Mouse (Mus musculus) neural tube, embryonic 13.5 days (tissue): ENCODE data around the gene Ppfia1. TPM values are rescaled to one million over a fixed set of nuclear protein-coding genes. Genes with fewer than 3 reads are reported as not detected.

Experiments
- ATAC-seq: fragments of 200-750 bp; cut with Nextera tagmentation; 2 replicates; pipeline ENCODE4 v1.8.0; 2017; ENCODE audit warnings: low read depth, mild to moderate bottlenecking, moderate TSS enrichment, moderate library complexity
- H3K27ac ChIP-seq: fragments of 300-500 bp; sonication (generic); replicated peaks from 2 replicates; pipeline ENCODE4 v1.5.1; 2015; ENCODE audit warnings: moderate library complexity, mild to moderate bottlenecking, inconsistent platforms
- H3K27me3 ChIP-seq: fragments of 300-500 bp; sonication (generic); 2 replicates; pipeline ENCODE4 v1.6.1; 2015; ENCODE audit warnings: mild to moderate bottlenecking, inconsistent platforms
- H3K36me3 ChIP-seq: fragments of 300-500 bp; sonication (generic); 2 replicates; pipeline ENCODE4 v1.6.1; 2015; ENCODE audit warnings: mild to moderate bottlenecking, inconsistent platforms
- H3K4me1 ChIP-seq: fragments of 300-500 bp; sonication (generic); replicated peaks from 2 replicates; pipeline ENCODE4 v1.6.1; 2015; ENCODE audit warnings: inconsistent platforms
- H3K4me2 ChIP-seq: fragments of 300-500 bp; sonication (generic); 2 replicates; pipeline ENCODE4 v1.6.1; 2015; ENCODE audit warnings: inconsistent platforms, mild to moderate bottlenecking, moderate library complexity
- H3K4me3 ChIP-seq: fragments of 300-500 bp; sonication (generic); 2 replicates; pipeline ENCODE4 v1.5.1; 2015; ENCODE audit warnings: mild to moderate bottlenecking, inconsistent platforms
- H3K9ac ChIP-seq: fragments of 300-500 bp; sonication (generic); 2 replicates; pipeline ENCODE4 v1.6.1; 2015; ENCODE audit warnings: moderate library complexity, mild to moderate bottlenecking, inconsistent platforms
- H3K9me3 ChIP-seq: fragments of 300-500 bp; sonication (generic); 2 replicates; pipeline ENCODE4 v1.6.1; 2016; ENCODE audit warnings: inconsistent platforms
- WGBS: fragments of 180-500 bp; shearing (Covaris S2); methylation state at CpG from one replicate; pipeline ENCODE4 v1.1.7; 2015; 5-methylcytosine and 5-hydroxymethylcytosine counted together
- polyA plus RNA-seq: library from polyadenylated mRNA; unstranded; fragments of >200 nt; fragmentation: Nextera tagmentation; extraction: Ambion mirVana; gene quantifications from 2 replicates; pipeline ENCODE4 v1.2.1, GENCODE M21; 2015

Gene Ppfia1
- 28.4 and 32.6 TPM in 2 replicates for polyA plus RNA-seq

DNA sequence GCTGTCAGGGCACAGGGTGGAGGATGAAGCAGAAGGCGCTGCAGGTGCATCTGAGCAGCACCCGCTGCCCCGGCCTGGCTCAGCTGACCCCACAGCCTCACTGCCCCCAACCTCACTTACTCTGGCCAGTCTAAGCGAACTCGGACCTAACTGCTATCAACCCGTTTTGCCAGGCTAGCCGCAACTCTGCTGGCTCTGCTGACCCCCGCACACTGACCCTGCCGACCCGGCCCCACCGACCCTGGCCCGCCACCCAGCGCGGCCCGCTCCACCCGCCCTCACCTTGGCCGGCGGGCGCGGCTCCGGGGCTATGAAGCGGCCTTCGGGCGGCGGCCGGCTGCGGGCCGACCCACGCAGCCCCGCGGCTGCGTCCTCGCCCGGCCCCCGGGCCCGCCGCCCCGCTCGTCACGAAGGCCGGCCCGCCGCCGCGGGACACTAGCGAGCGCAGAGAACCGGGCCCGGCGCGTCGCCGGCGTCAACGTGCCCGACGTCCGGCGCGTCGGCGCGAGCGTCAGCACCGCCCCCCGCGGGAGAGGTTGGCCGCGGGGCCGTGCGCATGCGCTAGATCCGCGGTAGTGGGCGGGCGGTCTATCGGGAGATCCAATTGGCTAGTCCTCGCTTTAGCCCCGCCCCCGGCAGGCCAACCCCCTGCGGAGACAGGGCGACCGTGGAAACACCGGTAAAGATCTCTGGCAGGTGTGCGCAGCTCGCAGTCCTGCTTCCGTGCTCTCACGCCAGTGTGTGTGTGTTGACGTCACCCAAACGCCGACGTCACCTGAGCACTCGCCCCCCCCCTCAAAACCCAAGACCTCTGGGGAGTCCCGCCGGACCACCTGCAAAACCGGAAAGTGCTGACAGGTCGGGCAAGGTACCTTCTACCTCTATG is at the start of gene Ppfia1:
Ppfia1 (minus strand) TSS at position 493 of the 886 bp plus-strand sequence.
- Histone ChIP-seq H3K27ac (peak within 1 kb of the TSS; percentile 69), H3K4me1 (peaks cover 37% of the 10 kb centered on the region), H3K27me3 (peaks cover 18% of the 10 kb centered on the region), H3K9ac (peak within 1 kb of the TSS; percentile 98), H3K4me3 (peak within 1 kb of the TSS; percentile 97), H3K9me3 (no peaks in the 10 kb centered on the region), H3K36me3 (peaks cover 36% of the 10 kb centered on the region), H3K4me2 (peak within 1 kb of the TSS; percentile 84)
- WGBS = under 1% methylated on average over 89 of the region's 97 CpGs
- peak; percentile 92 for ATAC-seq

DNA sequence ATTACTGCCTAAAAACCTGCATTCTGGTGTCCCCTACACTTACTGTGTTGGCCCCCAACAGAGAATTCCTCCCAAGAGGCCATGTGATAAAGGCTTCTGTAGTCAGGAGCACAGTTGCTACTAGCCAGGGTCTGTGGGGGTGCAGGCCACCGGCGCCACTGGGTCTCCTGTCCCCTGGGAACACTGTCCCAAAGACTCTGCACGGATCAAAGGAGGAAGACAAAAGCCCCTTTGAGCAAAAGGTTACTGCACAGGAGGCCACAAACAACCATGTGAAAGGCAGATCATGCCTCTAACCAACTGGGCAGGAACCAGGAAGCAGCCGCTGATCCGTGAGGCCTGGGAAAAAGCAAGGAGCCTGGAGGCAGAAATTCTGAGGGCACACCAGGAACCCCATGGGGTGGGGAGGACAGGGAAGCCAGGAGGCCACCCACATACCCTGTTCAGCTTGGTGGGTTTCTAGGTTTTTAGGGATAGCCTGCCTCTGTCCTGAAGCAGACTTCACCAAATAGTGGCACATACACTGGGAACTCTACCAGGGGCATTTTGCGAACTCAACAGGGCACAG is 46.9 kb upstream of the Ppfia1 start:
- Histone ChIP-seq H3K27ac (no peak overlapping the region), H3K36me3 (no peaks in the 10 kb centered on the region), H3K4me1 (0 out of 2 replicates have a peak, but pooled peaks cover 7% of the 10 kb centered on the region), H3K9ac (no peak overlapping the region), H3K27me3 (no peaks in the 10 kb centered on the region), H3K4me2 (no peak overlapping the region), H3K9me3 (no peaks in the 10 kb centered on the region), H3K4me3 (no peak overlapping the region)
- no peak for ATAC-seq
- 17% methylated on average over 6 of the region's 6 CpGs for WGBS

GRCm38 (mm10) chr7:144589508-144589907 is 36.0 kb upstream of the Ppfia1 start:
- Histone ChIP-seq H3K4me2 (no peak overlapping the region), H3K36me3 (no peaks in the 10 kb centered on the region), H3K4me1 (no peaks in the 10 kb centered on the region), H3K9ac (no peak overlapping the region), H3K27ac (no peak overlapping the region), H3K9me3 (no peaks in the 10 kb centered on the region), H3K4me3 (no peak overlapping the region), H3K27me3 (peaks cover 9% of the 10 kb centered on the region)
- 86% methylated on average over 3 of the region's 3 CpGs for WGBS
- no peak for ATAC-seq

DNA sequence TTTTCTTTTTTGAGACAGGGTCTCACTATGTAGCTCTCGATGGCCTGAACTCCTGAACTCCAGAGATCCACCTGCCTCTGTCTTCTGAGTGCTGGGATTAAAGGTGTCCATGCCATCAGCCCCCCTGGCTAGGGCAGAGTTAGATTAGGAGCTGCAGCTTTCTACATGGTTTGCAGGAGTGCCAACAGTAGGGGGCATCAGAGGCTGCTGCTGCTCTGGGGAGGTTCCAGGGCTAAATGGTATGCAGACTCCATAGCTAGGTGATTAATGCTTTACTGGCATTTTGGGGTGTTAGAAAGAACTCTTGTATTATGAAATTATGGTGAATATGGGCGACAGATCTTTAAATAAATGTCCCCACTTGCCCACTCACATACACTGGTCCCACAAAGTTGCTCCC is 33.8 kb upstream of the Ppfia1 start:
- WGBS = 45% methylated on average over 2 of the region's 2 CpGs
- H3K36me3 ChIP-seq = no peaks in the 10 kb centered on the region
- H3K9ac ChIP-seq = no peak overlapping the region
- peaks cover 11% of the 10 kb centered on the region for H3K27me3 ChIP-seq
- no peaks in the 10 kb centered on the region for H3K9me3 ChIP-seq
- no peak for ATAC-seq
- no peak overlapping the region for H3K27ac ChIP-seq
- H3K4me1 ChIP-seq = peaks cover 7% of the 10 kb centered on the region
- no peak overlapping the region for H3K4me3 ChIP-seq
- H3K4me2 ChIP-seq = no peak overlapping the region

DNA sequence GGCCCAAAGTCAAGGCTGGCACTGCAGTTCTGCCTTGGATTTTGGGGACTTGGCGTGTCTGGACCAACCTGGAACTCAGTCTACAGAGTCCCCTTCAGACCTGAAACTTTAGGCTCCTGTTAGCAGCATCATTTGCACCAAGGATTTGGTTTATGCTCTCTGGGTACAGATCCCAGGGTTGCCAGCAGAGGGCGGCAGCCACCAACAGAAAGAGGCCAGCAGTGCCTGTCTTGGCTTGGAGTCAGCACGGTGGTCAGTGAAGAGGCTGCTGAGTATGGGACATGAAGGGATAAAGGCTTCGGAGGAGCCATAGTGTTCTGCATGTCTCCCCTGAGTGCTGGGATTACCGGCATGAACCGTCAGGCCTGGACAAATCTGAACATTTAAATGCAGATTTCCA is 32.1 kb upstream of the Ppfia1 start:
- H3K9ac ChIP-seq = no peak overlapping the region
- no peak for ATAC-seq
- WGBS = 12% methylated on average over 6 of the region's 6 CpGs
- no peak overlapping the region for H3K4me2 ChIP-seq
- no peak overlapping the region for H3K27ac ChIP-seq
- H3K4me1 ChIP-seq = peaks cover 19% of the 10 kb centered on the region
- peaks cover 11% of the 10 kb centered on the region for H3K27me3 ChIP-seq
- no peaks in the 10 kb centered on the region for H3K9me3 ChIP-seq
- no peak overlapping the region for H3K4me3 ChIP-seq
- no peaks in the 10 kb centered on the region for H3K36me3 ChIP-seq

- H3K27me3 ChIP-seq = peaks cover 11% of the 10 kb centered on the region
- H3K4me3 ChIP-seq = no peak overlapping the region
- H3K9ac ChIP-seq = no peak overlapping the region
- H3K27ac ChIP-seq = no peak overlapping the region
- peaks cover 21% of the 10 kb centered on the region for H3K4me1 ChIP-seq
- WGBS = 0% methylated on average over 4 of the region's 4 CpGs
- no peaks in the 10 kb centered on the region for H3K9me3 ChIP-seq
- peaks cover 17% of the 10 kb centered on the region for H3K36me3 ChIP-seq
- H3K4me2 ChIP-seq = no peak overlapping the region; the same call in 1 of the 2 replicates
- ATAC-seq = no peak
These were observed 30.1 kb upstream of the Ppfia1 start for GRCm38 (mm10) chr7:144583619-144584018.

DNA sequence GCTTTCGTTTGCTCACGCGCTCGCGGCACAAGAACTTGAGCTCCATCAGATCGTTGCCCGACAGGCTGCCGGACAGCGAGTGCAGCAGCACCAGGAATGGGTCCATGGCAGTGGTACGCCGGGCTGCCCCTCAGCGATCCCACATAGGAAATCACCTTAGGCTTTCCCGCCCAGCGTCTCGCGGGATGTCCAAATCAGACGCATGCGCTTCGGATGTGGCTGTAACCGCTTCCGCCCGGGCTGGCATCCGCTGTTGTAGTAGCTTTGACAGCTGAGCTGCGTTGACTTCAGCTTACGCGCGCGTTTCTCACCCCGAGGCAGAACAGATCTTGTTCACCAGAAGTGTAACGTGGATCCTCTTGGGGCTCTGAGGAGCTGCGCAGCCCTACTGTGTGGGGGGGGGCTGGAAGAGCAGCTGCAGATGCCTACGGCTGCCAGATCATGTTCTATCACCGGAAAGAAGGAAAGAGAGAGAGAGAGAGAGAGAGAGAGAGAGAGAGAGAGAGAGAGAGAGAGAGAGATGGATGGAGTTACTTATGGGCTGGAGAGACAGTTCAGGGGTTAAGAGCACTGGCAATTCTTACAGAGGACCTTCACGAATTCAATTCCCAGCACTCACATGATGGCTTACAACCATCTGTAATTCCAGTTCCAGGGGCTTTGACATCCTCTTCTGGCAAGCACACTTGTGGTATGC is 28.9 kb upstream of the Ppfia1 start, which contains the start of gene Fadd:
Fadd (minus strand) TSS at position 180 of the 697 bp plus-strand sequence.
- ATAC-seq = peak; percentile 91

DNA sequence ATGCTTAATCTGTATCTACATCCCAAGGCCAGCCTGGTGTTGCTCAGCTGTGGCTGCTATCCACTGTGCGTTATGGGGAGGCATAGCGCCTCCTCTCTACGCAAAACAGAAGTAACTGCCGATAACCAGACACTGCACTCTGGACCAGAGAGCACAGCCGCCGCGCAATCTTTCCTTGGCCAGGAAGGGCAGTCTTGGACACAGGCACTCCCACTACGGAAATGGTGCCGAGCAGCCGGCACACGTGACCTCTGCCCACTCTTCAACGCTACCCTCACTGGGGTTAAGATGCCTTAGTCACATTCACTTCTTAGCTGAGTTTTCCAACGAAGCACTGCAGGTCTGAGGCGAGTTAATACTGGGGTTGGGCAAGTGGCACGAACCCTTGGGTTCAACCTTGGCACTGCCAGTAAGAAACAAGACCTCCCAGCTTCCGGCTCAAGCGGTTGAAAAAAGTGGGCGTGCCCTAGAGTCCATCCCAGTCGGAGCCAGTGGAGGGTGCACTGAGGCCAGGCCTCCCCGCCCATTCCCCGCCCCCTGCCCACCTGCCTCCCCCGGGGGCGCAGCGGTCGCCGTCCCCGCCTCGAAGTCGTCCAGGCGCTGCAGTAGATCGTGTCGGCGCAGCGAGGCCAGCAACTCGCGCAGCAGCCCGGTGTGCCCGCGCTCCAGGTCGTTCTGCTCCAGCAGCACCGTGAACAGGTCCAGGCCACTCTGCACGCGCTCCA is 28.2 kb upstream of the Ppfia1 start:
- peak; percentile 86 for ATAC-seq
- WGBS = under 1% methylated on average over 43 of the region's 43 CpGs
- H3K27me3 ChIP-seq = peaks cover 11% of the 10 kb centered on the region

More for the DNA sequence above, 28.9 kb upstream of the Ppfia1 start, which contains the start of gene Fadd:
- peak within 1 kb of the TSS; percentile 94 for H3K4me2 ChIP-seq
- H3K36me3 ChIP-seq = peaks cover 23% of the 10 kb centered on the region
- peaks cover 11% of the 10 kb centered on the region for H3K27me3 ChIP-seq
- peak within 1 kb of the TSS; percentile 91 for H3K27ac ChIP-seq
- H3K9ac ChIP-seq = peak within 1 kb of the TSS; percentile 88
- no peaks in the 10 kb centered on the region for H3K9me3 ChIP-seq
- peak within 1 kb of the TSS; percentile 85 for H3K4me3 ChIP-seq
- WGBS = 2% methylated on average over 34 of the region's 34 CpGs
- peaks cover 21% of the 10 kb centered on the region for H3K4me1 ChIP-seq

DNA sequence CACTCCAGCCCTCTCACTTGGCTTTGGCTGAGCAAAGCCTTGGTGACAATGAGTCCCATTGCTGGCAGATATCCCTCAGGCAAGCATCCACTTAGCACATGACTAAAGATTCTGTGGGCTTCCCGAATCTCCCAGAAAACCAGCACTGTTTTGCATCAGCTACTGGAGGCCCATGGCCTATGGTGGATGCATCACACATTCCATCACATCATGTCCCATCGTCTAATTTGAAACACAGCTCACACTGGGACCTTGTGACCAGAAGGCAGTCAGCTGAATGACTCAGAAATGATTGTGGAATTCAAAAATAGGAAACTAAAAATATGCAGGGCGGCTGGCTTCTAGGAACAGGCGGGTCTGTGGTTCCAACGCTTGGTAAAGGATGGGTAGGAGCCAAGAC is 24.3 kb upstream of the Ppfia1 start:
- no peak overlapping the region for H3K9ac ChIP-seq
- H3K9me3 ChIP-seq = no peaks in the 10 kb centered on the region
- H3K4me3 ChIP-seq = no peak overlapping the region
- WGBS = 94% methylated on average over 5 of the region's 5 CpGs
- H3K36me3 ChIP-seq = peaks cover 23% of the 10 kb centered on the region
- H3K27me3 ChIP-seq = no peaks in the 10 kb centered on the region
- peaks cover 17% of the 10 kb centered on the region for H3K4me1 ChIP-seq
- no peak overlapping the region for H3K27ac ChIP-seq
- H3K4me2 ChIP-seq = no peak overlapping the region
- no peak for ATAC-seq

More for the DNA sequence above, 28.2 kb upstream of the Ppfia1 start:
- peaks cover 21% of the 10 kb centered on the region for H3K4me1 ChIP-seq
- H3K4me3 ChIP-seq = peak overlapping the region; percentile 85
- H3K9ac ChIP-seq = peak overlapping the region; percentile 88
- H3K27ac ChIP-seq = peak overlapping the region; percentile 91
- H3K36me3 ChIP-seq = peaks cover 23% of the 10 kb centered on the region
- no peaks in the 10 kb centered on the region for H3K9me3 ChIP-seq
- H3K4me2 ChIP-seq = peak overlapping the region; percentile 94

DNA sequence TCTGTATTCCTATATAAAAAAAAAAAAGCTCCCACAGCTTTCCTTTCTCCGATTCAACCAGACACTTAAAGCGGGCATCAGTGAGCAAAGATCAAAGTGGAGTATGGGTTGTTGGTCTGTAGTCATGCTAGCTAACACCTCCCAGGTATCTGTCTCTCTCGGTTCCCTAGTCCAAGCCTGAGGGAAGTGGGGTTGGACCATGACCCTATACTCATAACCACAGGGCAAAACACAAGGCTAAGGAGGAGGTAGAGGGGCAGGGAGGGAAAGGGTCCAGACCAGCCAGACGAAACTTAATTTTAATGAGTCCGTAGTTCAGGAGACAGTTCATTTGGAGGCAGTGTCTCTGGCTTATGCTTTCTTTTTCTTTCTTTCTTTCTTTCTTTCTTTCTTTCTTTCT is 18.7 kb upstream of the Ppfia1 start:
- Histone ChIP-seq H3K36me3 (no peaks in the 10 kb centered on the region), H3K4me2 (no peak overlapping the region), H3K4me1 (no peaks in the 10 kb centered on the region), H3K4me3 (no peak overlapping the region), H3K9ac (no peak overlapping the region), H3K27ac (no peak overlapping the region), H3K27me3 (no peaks in the 10 kb centered on the region), H3K9me3 (no peaks in the 10 kb centered on the region)
- no peak for ATAC-seq
- 88% methylated on average over 5 of the region's 5 CpGs for WGBS

- no peak overlapping the region for H3K27ac ChIP-seq
- H3K4me2 ChIP-seq = no peak overlapping the region
- H3K9ac ChIP-seq = no peak overlapping the region
- H3K27me3 ChIP-seq = no peaks in the 10 kb centered on the region
- no peak for ATAC-seq
- no peaks in the 10 kb centered on the region for H3K36me3 ChIP-seq
- no peak overlapping the region for H3K4me3 ChIP-seq
- no peaks in the 10 kb centered on the region for H3K4me1 ChIP-seq
- no peaks in the 10 kb centered on the region for H3K9me3 ChIP-seq
These were observed 18.1 kb upstream of the Ppfia1 start for GRCm38 (mm10) chr7:144571598-144571997.
